Mouse (Mus musculus): ENCODE measurements around the gene E030025P04Rik. TPM values are rescaled to one million over a fixed set of nuclear protein-coding genes. Genes with fewer than 3 reads are reported as not detected.

Gene E030025P04Rik
- polyA plus RNA-seq, 1 experiment from 2014 or later, result not detected

Other genes starting within 250 kb of the E030025P04Rik start
- 6.5 and 8.0 TPM in 2 replicates for gene Axin2, start 224.0 kb downstream of the E030025P04Rik start, polyA plus RNA-seq (2014; fragmentation: Nextera tagmentation; extraction: Ambion mirVana)
- gene Rgs9, start 153.8 kb upstream of the E030025P04Rik start, polyA plus RNA-seq (2014; fragmentation: Nextera tagmentation; extraction: Ambion mirVana), result 4.7 and 5.0 TPM in 2 replicates
- gene Gna13, start 218.5 kb upstream of the E030025P04Rik start, polyA plus RNA-seq (2014; fragmentation: Nextera tagmentation; extraction: Ambion mirVana), result 36.9 and 38.0 TPM in 2 replicates